Mouse (Mus musculus): ENCODE results near the gene Zbtb4.

Zbtb4 gene

GRCm38 (mm10) chr11:69800392-69801197, 34.9 kb downstream of the Zbtb4 start:
- peak; percentile 60 for DNase-seq (ENCODE audit: low read depth, low spot score)

GRCm38 (mm10) chr11:69801379-69801977, 35.8 kb downstream of the Zbtb4 start, which contains the start of gene Fgf11:
Gene Fgf11, minus strand, starts transcription at chr11:69801857.
- DNase-seq (ENCODE audit: low read depth, low spot score): no peak

- DNase-seq (ENCODE audit: low read depth, low spot score): peak; percentile 85
Measured at GRCm38 (mm10) chr11:69802648-69803105, 37.0 kb downstream of the Zbtb4 start.

- DNase-seq (ENCODE audit: low read depth, low spot score): no peak
Measured at GRCm38 (mm10) chr11:69803328-69803727, 37.6 kb downstream of the Zbtb4 start.

GRCm38 (mm10) chr11:69803786-69804651, 38.3 kb downstream of the Zbtb4 start:
- DNase-seq (ENCODE audit: low read depth, low spot score): peak; percentile 87

GRCm38 (mm10) chr11:69804652-69804940, 38.9 kb downstream of the Zbtb4 start:
- DNase-seq (ENCODE audit: low read depth, low spot score): no peak

GRCm38 (mm10) chr11:69804972-69805909, 39.5 kb downstream of the Zbtb4 start, which contains the start of gene Tmem102:
Gene Tmem102, minus strand, starts transcription at chr11:69805624.
- no peak for DNase-seq (ENCODE audit: low read depth, low spot score)

- no peak for DNase-seq (ENCODE audit: low read depth, low spot score)
Measured at GRCm38 (mm10) chr11:69806378-69806777, 40.7 kb downstream of the Zbtb4 start.

- no peak for DNase-seq (ENCODE audit: low read depth, low spot score)
Measured at GRCm38 (mm10) chr11:69807641-69808040, 41.9 kb downstream of the Zbtb4 start.

GRCm38 (mm10) chr11:69810280-69810679, 44.6 kb downstream of the Zbtb4 start:
- DNase-seq (ENCODE audit: low read depth, low spot score): no peak

GRCm38 (mm10) chr11:69815155-69815554, 49.4 kb downstream of the Zbtb4 start, which contains the start of gene Gm39566:
Gene Gm39566, minus strand, starts transcription at chr11:69815298.
- DNase-seq (ENCODE audit: low read depth, low spot score): no peak

- no peak for DNase-seq (ENCODE audit: low read depth, low spot score)
Measured at GRCm38 (mm10) chr11:69816520-69816919, 50.8 kb downstream of the Zbtb4 start.

GRCm38 (mm10) chr11:69818365-69818764, 52.7 kb downstream of the Zbtb4 start, which contains the start of gene Spem2:
Gene Spem2, minus strand, starts transcription at chr11:69818465.
- no peak for DNase-seq (ENCODE audit: low read depth, low spot score)

- no peak for DNase-seq (ENCODE audit: low read depth, low spot score)
Measured at GRCm38 (mm10) chr11:69818871-69819270, 53.2 kb downstream of the Zbtb4 start.

GRCm38 (mm10) chr11:69822080-69822479, 56.4 kb downstream of the Zbtb4 start, which contains the start of gene Spem1:
Gene Spem1, minus strand, starts transcription at chr11:69822180.
- DNase-seq (ENCODE audit: low read depth, low spot score): no peak

GRCm38 (mm10) chr11:69823456-69823855, 57.7 kb downstream of the Zbtb4 start:
- no peak for DNase-seq (ENCODE audit: low read depth, low spot score)

- no peak for DNase-seq (ENCODE audit: low read depth, low spot score)
Measured at GRCm38 (mm10) chr11:69828832-69829231, 63.1 kb downstream of the Zbtb4 start.

GRCm38 (mm10) chr11:69833554-69833953, 67.8 kb downstream of the Zbtb4 start:
- no peak for DNase-seq (ENCODE audit: low read depth, low spot score)

All from brain, adult 2 months (tissue).